In the genomic region with DNA sequence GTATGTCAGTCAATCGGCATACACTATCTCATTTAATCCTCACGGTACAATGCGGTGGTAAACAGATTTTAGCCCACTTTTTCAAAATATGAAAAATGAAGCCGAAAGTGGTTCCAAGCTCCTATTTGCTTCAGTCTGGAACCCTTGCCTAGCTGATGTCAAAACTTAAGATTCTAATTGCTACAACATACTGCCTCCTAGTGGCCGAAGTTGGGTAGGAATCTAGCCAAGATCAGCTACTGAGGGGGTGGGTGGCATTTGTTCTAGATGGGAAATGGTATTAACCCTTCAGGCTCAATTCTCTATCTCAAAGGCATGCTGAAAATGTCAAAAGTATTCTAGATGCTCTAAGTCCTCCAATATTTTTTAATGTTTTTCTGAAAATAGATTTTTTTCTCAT, we compare ENCODE assay signal across 8 mouse cellular contexts.
DNase-seq lines count a peak whose midpoint lies in the region; TF ChIP-seq lines count a peak whose summit lies in the region.

No protein-coding gene starts in this region.

- no peak overlapping the region for H3K27ac ChIP-seq in left cerebral cortex, adult 2 months

- peak; percentile 56 for TF ChIP-seq CTCF in left cerebral cortex, adult 2 months (IDR thresholded peaks at IDR 0.05)

- intact Hi-C loops in left cerebral cortex, adult 2 months (cut with DNase I) = loop anchor here (5.0 kb wide), 2 partner anchors 756 to 941 kb away; no protein-coding TSS in a partner anchor
- intact Hi-C loops in left cerebral cortex, postnatal 36 days (cut with DNase I) = loop anchor here (10.0 kb wide), 1 partner anchor 943 kb away; no protein-coding TSS in a partner anchor
- intact Hi-C loops in left cerebral cortex, postnatal 14 days (cut with DNase I) = no loop called here

- DNase-seq in adrenal gland, postnatal 10 days = peak; percentile 41
- DNase-seq in adrenal gland, adult 8-10 months = no peak
- DNase-seq in left cerebral cortex, adult 2 months (ENCODE audit: extremely low spot score in 1 of 2, low spot score in 2 of 2) = no peak
- no peak for DNase-seq in left cerebral cortex, postnatal 36 days (ENCODE audit: low spot score in 2 of 2)
- peak; percentile 1 for DNase-seq in c-Kit-positive CD71-negative TER-119-negative erythroid progenitor cells, embryonic 14.5 days (ENCODE audit: low read depth)
- peak; percentile 14 to 25 for DNase-seq in left cerebral cortex, postnatal 14 days (ENCODE audit: low spot score in 2 of 2)
- no peak for DNase-seq in natural killer cell, adult 2 months (ENCODE audit: low spot score in 2 of 2)
- no peak for DNase-seq in cerebellum, adult 18-20 months

- H3K4me3 ChIP-seq in left cerebral cortex, adult 2 months = no peak overlapping the region

Comparison
In these comparisons a context has a peak if more than half of its experiments do, and no peak if none do; other contexts are left out.
1. DNase-seq: peak in adrenal gland, postnatal 10 days (single experiment), c-Kit-positive CD71-negative TER-119-negative erythroid progenitor cells, embryonic 14.5 days (single experiment) and left cerebral cortex, postnatal 14 days (2 of 2); none in adrenal gland, adult 8-10 months (single experiment), left cerebral cortex, adult 2 months (0 of 2), left cerebral cortex, postnatal 36 days (0 of 2), natural killer cell, adult 2 months (0 of 2) and cerebellum, adult 18-20 months (0 of 2).